Mouse (Mus musculus) limb, embryonic 10.5 days (tissue): ENCODE measurements around the gene Dao. TPM values are rescaled to one million over a fixed set of nuclear protein-coding genes. Genes with fewer than 3 reads are reported as not detected.

Source experiments
- DNase-seq: peaks from one replicate; pipeline ENCODE4 v3.0.0-alpha.2; 2017; ENCODE audit warnings: low spot score
- H3K27ac ChIP-seq: fragments of 300-500 bp; sonication (generic); 2 replicates; pipeline ENCODE4 v1.5.1; 2016; ENCODE audit warnings: mild to moderate bottlenecking
- H3K27me3 ChIP-seq: fragments of 300-500 bp; sonication (generic); 2 replicates; pipeline ENCODE4 v1.6.1; 2016; ENCODE audit warnings: low read depth, mild to moderate bottlenecking; ENCODE audit not compliant: poor library complexity, severe bottlenecking
- H3K36me3 ChIP-seq: fragments of 300-500 bp; sonication (generic); 2 replicates; pipeline ENCODE4 v1.6.1; 2016; ENCODE audit warnings: mild to moderate bottlenecking, moderate library complexity
- H3K4me1 ChIP-seq: fragments of 300-500 bp; sonication (generic); 2 replicates; pipeline ENCODE4 v1.6.1; 2016
- H3K4me3 ChIP-seq: fragments of 300-500 bp; sonication (generic); 2 replicates; pipeline ENCODE4 v1.5.1; 2016; ENCODE audit warnings: mild to moderate bottlenecking, moderate library complexity
- H3K9me3 ChIP-seq: fragments of 300-500 bp; sonication (generic); replicated peaks from 2 replicates; pipeline ENCODE4 v1.6.1; 2016; ENCODE audit warnings: mild to moderate bottlenecking
- WGBS: fragments of 180-500 bp; shearing (Covaris S2); methylation state at CpG from one replicate; pipeline ENCODE4 v1.1.7; 2016; 5-methylcytosine and 5-hydroxymethylcytosine counted together
- polyA plus RNA-seq: library from polyadenylated mRNA; unstranded; fragments of >200 nt; fragmentation: Nextera tagmentation; extraction: Ambion mirVana; gene quantifications from 2 replicates; pipeline ENCODE4 v1.2.1, GENCODE M21; 2016

The Dao gene
- polyA plus RNA-seq, 1 experiment from 2014 or later: not detected

- no peaks in the 10 kb centered on the region for H3K27me3 ChIP-seq
- peaks cover 49% of the 10 kb centered on the region for H3K36me3 ChIP-seq
- peaks cover 37% of the 10 kb centered on the region for H3K4me1 ChIP-seq
- no peaks in the 10 kb centered on the region for H3K9me3 ChIP-seq
- H3K27ac ChIP-seq: peak overlapping the region; percentile 61
- no peak for DNase-seq
- H3K4me3 ChIP-seq: 0 out of 2 replicates have a peak overlapping the region, but pooled peaks have one; percentile 4
- WGBS: 12% methylated on average over 18 of the region's 18 CpGs
Observed at GRCm38 (mm10) chr5:113972589-113973515, 30.7 kb upstream of the Dao start.

DNA sequence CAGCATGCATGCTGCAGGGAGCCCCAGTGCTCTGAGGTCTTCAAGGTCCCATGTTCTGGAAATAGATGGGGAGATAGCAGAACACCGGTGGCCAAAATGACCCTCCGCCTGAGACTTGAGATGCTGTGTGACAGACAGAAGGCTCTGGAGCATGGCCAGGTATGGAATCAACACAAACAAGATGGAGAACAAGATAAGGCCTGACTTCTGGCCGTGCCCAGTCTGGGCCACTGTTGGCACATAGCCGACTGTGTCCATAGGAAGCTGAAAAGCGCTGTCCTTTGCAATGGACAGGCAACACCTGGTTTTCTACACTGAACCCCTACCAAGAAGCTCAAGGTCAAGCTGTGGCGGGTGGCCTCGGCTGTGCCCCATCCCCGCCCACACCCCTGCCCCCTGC is 29.7 kb upstream of the Dao start:
- Histone ChIP-seq H3K9me3 (no peaks in the 10 kb centered on the region), H3K27me3 (no peaks in the 10 kb centered on the region), H3K27ac (0 out of 2 replicates have a peak overlapping the region, but pooled peaks have one; percentile 27), H3K4me3 (no peak overlapping the region), H3K4me1 (peaks cover 37% of the 10 kb centered on the region), H3K36me3 (peaks cover 49% of the 10 kb centered on the region)
- 91% methylated on average over 8 of the region's 8 CpGs for WGBS
- no peak for DNase-seq

DNA sequence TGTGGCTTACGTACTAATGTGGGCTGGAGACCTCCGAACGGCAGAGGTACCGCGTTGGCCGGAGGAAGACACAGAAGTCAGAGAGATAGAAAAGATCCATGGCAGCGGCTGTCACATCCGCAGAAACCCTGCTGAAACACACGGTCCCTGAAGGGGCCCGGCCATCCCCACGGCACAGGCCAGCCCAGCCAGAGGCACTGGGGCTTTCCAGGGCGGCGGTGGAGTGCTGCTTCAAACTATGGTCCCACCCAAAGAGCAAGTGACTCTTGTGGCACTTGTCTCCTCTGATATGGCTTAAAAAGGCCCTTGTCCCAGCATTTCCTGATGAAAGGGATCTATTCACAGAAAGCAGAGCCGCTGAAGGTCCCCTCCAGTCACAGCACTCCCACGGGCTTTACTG is 28.9 kb upstream of the Dao start:
- Histone ChIP-seq H3K4me1 (peaks cover 37% of the 10 kb centered on the region), H3K27ac (peak overlapping the region; percentile 34; the same call in 1 of the 2 replicates), H3K4me3 (no peak overlapping the region), H3K27me3 (no peaks in the 10 kb centered on the region), H3K36me3 (peaks cover 46% of the 10 kb centered on the region), H3K9me3 (no peaks in the 10 kb centered on the region)
- 72% methylated on average over 15 of the region's 15 CpGs for WGBS
- DNase-seq: no peak

GRCm38 (mm10) chr5:113975538-113976215 is 27.8 kb upstream of the Dao start:
- no peak for DNase-seq
- peaks cover 46% of the 10 kb centered on the region for H3K4me1 ChIP-seq
- 0 out of 2 replicates have a peak overlapping the region, but pooled peaks have one; percentile 34 for H3K27ac ChIP-seq
- 66% methylated on average over 9 of the region's 9 CpGs for WGBS
- no peak overlapping the region for H3K4me3 ChIP-seq
- H3K9me3 ChIP-seq: no peaks in the 10 kb centered on the region
- peaks cover 35% of the 10 kb centered on the region for H3K36me3 ChIP-seq
- H3K27me3 ChIP-seq: no peaks in the 10 kb centered on the region

DNA sequence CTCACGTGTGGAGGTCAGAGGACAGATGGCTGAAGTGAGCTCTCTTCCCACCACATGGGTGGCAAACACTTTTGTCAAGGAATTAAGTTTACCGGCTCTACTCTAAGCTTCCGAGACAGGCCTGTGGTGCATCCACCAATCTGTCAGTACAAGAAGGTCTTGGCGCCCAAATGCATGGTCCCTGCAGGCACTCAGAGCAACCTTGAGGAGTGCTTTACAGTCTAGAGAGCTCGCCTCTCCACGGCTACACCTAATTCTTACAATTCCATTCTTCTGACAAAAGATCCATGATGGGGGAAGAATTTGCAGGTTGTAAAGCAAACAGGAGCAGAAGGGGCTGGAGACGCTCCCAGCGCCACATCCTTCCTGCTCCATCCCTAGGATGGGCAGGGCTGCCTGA is 26.9 kb upstream of the Dao start:
- no peak overlapping the region for H3K27ac ChIP-seq
- H3K36me3 ChIP-seq: peaks cover 42% of the 10 kb centered on the region
- H3K9me3 ChIP-seq: no peaks in the 10 kb centered on the region
- no peak for DNase-seq
- peaks cover 46% of the 10 kb centered on the region for H3K4me1 ChIP-seq
- no peak overlapping the region for H3K4me3 ChIP-seq
- no peaks in the 10 kb centered on the region for H3K27me3 ChIP-seq
- 87% methylated on average over 8 of the region's 8 CpGs for WGBS

- WGBS: 84% methylated on average over 8 of the region's 8 CpGs
- no peak for DNase-seq
- Histone ChIP-seq H3K4me1 (peaks cover 50% of the 10 kb centered on the region), H3K27me3 (no peaks in the 10 kb centered on the region), H3K4me3 (no peak overlapping the region), H3K27ac (no peak overlapping the region), H3K9me3 (no peaks in the 10 kb centered on the region), H3K36me3 (peaks cover 45% of the 10 kb centered on the region)
Observed at GRCm38 (mm10) chr5:113977309-113977708, 26.2 kb upstream of the Dao start.

- Histone ChIP-seq H3K36me3 (peaks cover 52% of the 10 kb centered on the region), H3K9me3 (no peaks in the 10 kb centered on the region), H3K4me3 (no peak overlapping the region), H3K27me3 (no peaks in the 10 kb centered on the region), H3K27ac (no peak overlapping the region), H3K4me1 (peaks cover 27% of the 10 kb centered on the region)
- WGBS: 86% methylated on average over 1 of the region's 1 CpGs
- no peak for DNase-seq
Observed at GRCm38 (mm10) chr5:113980511-113980910, 23.0 kb upstream of the Dao start.

DNA sequence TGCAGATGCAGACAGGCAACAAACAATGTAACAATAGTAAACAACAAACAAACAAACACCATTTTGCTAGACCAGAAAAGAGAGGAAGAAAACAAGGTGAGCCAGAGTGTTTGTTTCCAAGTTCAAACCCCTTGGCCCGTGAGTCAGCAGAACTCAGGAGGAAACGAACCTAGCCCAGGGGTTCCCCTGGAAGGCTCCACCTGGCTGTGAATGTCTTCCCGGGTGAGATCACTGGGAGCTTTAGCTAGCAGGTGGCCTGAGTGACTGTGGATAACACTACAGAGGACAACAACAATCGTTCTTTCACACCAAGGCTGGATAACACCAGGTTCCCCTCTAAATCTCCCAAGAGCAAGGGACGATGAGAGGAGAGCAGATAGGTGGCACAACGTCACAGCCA is 22.3 kb upstream of the Dao start:
- Histone ChIP-seq H3K9me3 (no peaks in the 10 kb centered on the region), H3K4me1 (peaks cover 28% of the 10 kb centered on the region), H3K27ac (no peak overlapping the region), H3K27me3 (no peaks in the 10 kb centered on the region), H3K36me3 (peaks cover 56% of the 10 kb centered on the region), H3K4me3 (no peak overlapping the region)
- WGBS: 87% methylated on average over 6 of the region's 6 CpGs
- no peak for DNase-seq

GRCm38 (mm10) chr5:113981843-113982242 is 21.7 kb upstream of the Dao start:
- 83% methylated on average over 8 of the region's 8 CpGs for WGBS
- no peak overlapping the region for H3K27ac ChIP-seq
- peaks cover 52% of the 10 kb centered on the region for H3K36me3 ChIP-seq
- H3K9me3 ChIP-seq: no peaks in the 10 kb centered on the region
- peaks cover 35% of the 10 kb centered on the region for H3K4me1 ChIP-seq
- DNase-seq: no peak
- H3K27me3 ChIP-seq: no peaks in the 10 kb centered on the region
- no peak overlapping the region for H3K4me3 ChIP-seq

- Histone ChIP-seq H3K4me3 (no peak overlapping the region), H3K36me3 (peaks cover 46% of the 10 kb centered on the region), H3K27me3 (no peaks in the 10 kb centered on the region), H3K27ac (no peak overlapping the region), H3K9me3 (no peaks in the 10 kb centered on the region), H3K4me1 (peaks cover 36% of the 10 kb centered on the region)
- 73% methylated on average over 6 of the region's 6 CpGs for WGBS
- DNase-seq: no peak
Observed at GRCm38 (mm10) chr5:113983541-113983940, 20.0 kb upstream of the Dao start.

DNA sequence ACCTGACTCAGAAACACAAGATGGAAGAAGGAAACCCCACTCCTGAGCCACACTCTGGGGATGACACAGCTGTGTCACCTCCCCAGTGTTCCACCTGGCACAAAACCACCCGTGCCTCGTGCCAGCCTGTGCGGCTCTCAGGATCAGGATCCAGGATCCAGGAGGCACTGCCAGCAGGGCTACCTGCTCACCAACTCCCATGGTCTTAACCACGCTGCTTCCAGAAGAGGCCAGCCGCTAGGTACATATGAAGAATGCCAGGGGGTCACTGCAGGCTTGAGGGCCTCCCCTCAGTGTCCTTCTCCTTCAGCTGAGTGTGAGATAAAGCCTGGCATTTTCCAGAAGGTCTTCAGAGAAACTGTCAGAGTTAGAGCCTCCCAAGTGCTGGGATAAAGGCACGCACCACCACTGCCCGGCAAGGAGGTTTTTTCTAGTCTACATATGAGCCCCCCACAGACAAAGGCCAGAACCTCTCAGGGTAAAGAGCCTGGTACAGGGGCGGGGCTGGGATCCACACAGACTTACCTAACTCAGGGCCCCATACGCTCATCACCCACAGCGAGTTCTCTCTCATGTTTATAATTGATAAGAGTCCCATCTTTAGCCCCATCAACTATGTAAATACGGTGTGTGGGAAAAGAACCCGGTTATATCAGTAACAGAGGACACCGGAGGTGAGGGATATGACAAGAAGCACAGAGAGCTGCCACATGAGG is 19.3 kb upstream of the Dao start:
- Histone ChIP-seq H3K4me1 (peaks cover 36% of the 10 kb centered on the region), H3K36me3 (peaks cover 48% of the 10 kb centered on the region)
- 92% methylated on average over 13 of the region's 13 CpGs for WGBS

GRCm38 (mm10) chr5:113985737-113986136 is 17.8 kb upstream of the Dao start:
- no peak for DNase-seq
- WGBS: 77% methylated on average over 2 of the region's 2 CpGs
- no peaks in the 10 kb centered on the region for H3K9me3 ChIP-seq
- peaks cover 32% of the 10 kb centered on the region for H3K4me1 ChIP-seq
- H3K4me3 ChIP-seq: no peak overlapping the region
- peak overlapping the region; percentile 22; the same call in 1 of the 2 replicates for H3K27ac ChIP-seq
- H3K27me3 ChIP-seq: no peaks in the 10 kb centered on the region
- H3K36me3 ChIP-seq: peaks cover 57% of the 10 kb centered on the region

More for the DNA sequence above, 19.3 kb upstream of the Dao start:
- no peak overlapping the region for H3K27ac ChIP-seq
- no peak overlapping the region for H3K4me3 ChIP-seq
- no peak for DNase-seq
- no peaks in the 10 kb centered on the region for H3K9me3 ChIP-seq
- no peaks in the 10 kb centered on the region for H3K27me3 ChIP-seq
